In genomic region chr12:50709000-50709788, GRCm38 (mm10) we compare ENCODE assay signal across 24 mouse cellular contexts.
DNase-seq lines count a peak whose midpoint lies in the region; ATAC-seq lines count a peak whose summit lies in the region.
"Had no signal": no experiment of that assay in that cellular context is flagged by ENCODE, and none has a peak within 500 bp of the region (broad histone marks: within the 10 kb centered on the region; RNA-seq: fewer than 3 reads in every experiment).

No protein-coding gene starts in this region.

- H3K4me1 ChIP-seq in neural tube, embryonic 12.5 days, result no peaks in the 10 kb centered on the region
- peaks cover 4% of the 10 kb centered on the region; the same call in 1 of the 2 replicates for H3K4me1 ChIP-seq in midbrain, embryonic 16.5 days (ENCODE audit: control insufficient read depth, insufficient read depth, low read length)
- H3K4me1 ChIP-seq in heart, embryonic 11.5 days (ENCODE audit: control insufficient read depth, insufficient read depth, low read length), result no peaks in the 10 kb centered on the region
- H3K4me1 ChIP-seq: heart, embryonic 15.5 days; limb, embryonic 12.5 days; midbrain, embryonic 12.5 days; stomach, embryonic 15.5 days had no signal

- 0 out of 2 replicates have a peak, but pooled peaks have one; percentile 31 for ATAC-seq in frontal cortex, adult (ENCODE audit: low TSS enrichment)
- ATAC-seq in neural tube, embryonic 12.5 days (ENCODE audit: low FRiP score, low read depth), result peak; percentile 44
- peak; percentile 73 for ATAC-seq in midbrain, embryonic 16.5 days
- ATAC-seq in heart, embryonic 11.5 days (replicated peaks; ENCODE audit: insufficient number of reproducible peaks, low FRiP score, low TSS enrichment), result no peak
- ATAC-seq: intestine, embryonic 16.5 days; liver, postnatal 0 days had no signal

- no peaks in the 10 kb centered on the region for H3K36me3 ChIP-seq in neural tube, embryonic 12.5 days
- H3K36me3 ChIP-seq in midbrain, embryonic 16.5 days (ENCODE audit: control insufficient read depth, insufficient read depth, low read length), result no peaks in the 10 kb centered on the region
- no peaks in the 10 kb centered on the region for H3K36me3 ChIP-seq in heart, embryonic 11.5 days (ENCODE audit: control insufficient read depth, insufficient read depth, low read length)
- H3K36me3 ChIP-seq: heart, embryonic 15.5 days; limb, embryonic 12.5 days; midbrain, embryonic 12.5 days; stomach, embryonic 15.5 days had no signal

- 69% methylated on average over 6 of the region's 6 CpGs for WGBS in neural tube, embryonic 12.5 days
- WGBS in midbrain, embryonic 16.5 days, result 46% methylated on average over 6 of the region's 6 CpGs
- 78% methylated on average over 6 of the region's 6 CpGs for WGBS in heart, embryonic 11.5 days (ENCODE audit: insufficient replicate concordance)

- no peak overlapping the region for H3K9ac ChIP-seq in neural tube, embryonic 12.5 days
- no peak overlapping the region for H3K9ac ChIP-seq in midbrain, embryonic 16.5 days (ENCODE audit: low read depth, low read length)
- H3K9ac ChIP-seq in heart, embryonic 11.5 days (ENCODE audit: low read depth, low read length), result no peak overlapping the region
- H3K9ac ChIP-seq: heart, embryonic 15.5 days; limb, embryonic 12.5 days; liver, postnatal 0 days; midbrain, embryonic 12.5 days; stomach, embryonic 15.5 days had no signal

- DNase-seq in frontal cortex, postnatal 36 days (ENCODE audit: low spot score in 2 of 2), result no peak
- no peak for DNase-seq in neural tube, embryonic 10.5 days (ENCODE audit: extremely low spot score, low spot score)
- DNase-seq in heart, postnatal 10 days, result no peak
- DNase-seq: adrenal gland, postnatal 25 days; cerebellum, adult 11-12 months; cerebellum, postnatal 10 days; gastrocnemius, adult 2 months; heart, postnatal 4 days; kidney, postnatal 25 days; layer of hippocampus, postnatal 36 days; liver, postnatal 0 days; lung, postnatal 10 days; right cerebral cortex, postnatal 4 days; thymus, postnatal 25 days had no signal

- intact Hi-C loops in heart, postnatal 10 days (cut with DNase I), result no loop called here

- H3K9me3 ChIP-seq in neural tube, embryonic 12.5 days, result no peaks in the 10 kb centered on the region
- H3K9me3 ChIP-seq in midbrain, embryonic 16.5 days (replicated peaks; ENCODE audit: control insufficient read depth, low read length, poor library complexity, severe bottlenecking), result no peaks in the 10 kb centered on the region
- no peaks in the 10 kb centered on the region for H3K9me3 ChIP-seq in heart, embryonic 11.5 days (replicated peaks; ENCODE audit: control insufficient read depth, low read length)
- H3K9me3 ChIP-seq: heart, embryonic 15.5 days; limb, embryonic 12.5 days; midbrain, embryonic 12.5 days; stomach, embryonic 15.5 days had no signal

- H3K4me2 ChIP-seq in neural tube, embryonic 12.5 days (replicated peaks), result no peak overlapping the region
- no peak overlapping the region for H3K4me2 ChIP-seq in midbrain, embryonic 16.5 days (ENCODE audit: low read length)
- H3K4me2 ChIP-seq in heart, embryonic 11.5 days, result no peak overlapping the region
- H3K4me2 ChIP-seq: heart, embryonic 15.5 days; limb, embryonic 12.5 days; liver, embryonic 11.5 days; midbrain, embryonic 12.5 days; stomach, embryonic 15.5 days had no signal

- H3K4me3 ChIP-seq in neural tube, embryonic 12.5 days, result no peak overlapping the region
- H3K4me3 ChIP-seq in midbrain, embryonic 16.5 days (ENCODE audit: low read depth, low read length), result no peak overlapping the region
- no peak overlapping the region for H3K4me3 ChIP-seq in heart, embryonic 11.5 days (ENCODE audit: low read depth, low read length)
- H3K4me3 ChIP-seq: gastrocnemius, adult 2 months; heart, embryonic 15.5 days; limb, embryonic 12.5 days; midbrain, embryonic 12.5 days; stomach, embryonic 15.5 days had no signal

- H3K27ac ChIP-seq in neural tube, embryonic 12.5 days, result no peak overlapping the region
- H3K27ac ChIP-seq in midbrain, embryonic 16.5 days (ENCODE audit: low read length), result peak overlapping the region; percentile 61
- no peak overlapping the region for H3K27ac ChIP-seq in heart, embryonic 11.5 days (ENCODE audit: low read depth, low read length)
- H3K27ac ChIP-seq: gastrocnemius, adult 2 months; heart, embryonic 15.5 days; limb, embryonic 12.5 days; midbrain, embryonic 12.5 days; stomach, embryonic 15.5 days had no signal

- H3K27me3 ChIP-seq in neural tube, embryonic 12.5 days (replicated peaks), result no peaks in the 10 kb centered on the region
- H3K27me3 ChIP-seq in midbrain, embryonic 16.5 days (ENCODE audit: control insufficient read depth, insufficient read depth, low read depth, low read length), result no peaks in the 10 kb centered on the region
- H3K27me3 ChIP-seq in heart, embryonic 11.5 days (ENCODE audit: control insufficient read depth, insufficient read depth, low read length), result no peaks in the 10 kb centered on the region
- H3K27me3 ChIP-seq: heart, embryonic 15.5 days; limb, embryonic 12.5 days; midbrain, embryonic 12.5 days; stomach, embryonic 15.5 days had no signal
